Mouse (Mus musculus): Measurements from ENCODE around the gene Sec13. TPM values are rescaled to one million over a fixed set of nuclear protein-coding genes. Genes with fewer than 3 reads are reported as not detected.

Gene Sec13
- total RNA-seq, 2 experiments from 2014 or later, result 116 to 130 TPM

- no peak for DNase-seq
Measured at GRCm38 (mm10) chr6:113712718-113713117, 27.8 kb downstream of the Sec13 start.

- DNase-seq, result peak; percentile 59 to 65
Measured at GRCm38 (mm10) chr6:113697222-113698205, 43.0 kb downstream of the Sec13 start.

- DNase-seq, result peak; percentile 97 to 98
Measured at GRCm38 (mm10) chr6:113696582-113697221, 43.8 kb downstream of the Sec13 start, which contains the start of gene Tatdn2. TSS of gene Tatdn2 (plus strand) at chr6:113697050.

GRCm38 (mm10) chr6:113695766-113696355 lies 44.7 kb downstream of the Sec13 start:
- no peak for DNase-seq

- DNase-seq, result no peak
Measured at GRCm38 (mm10) chr6:113695203-113695602, 45.3 kb downstream of the Sec13 start.

GRCm38 (mm10) chr6:113693377-113693776 lies 47.2 kb downstream of the Sec13 start:
- no peak for DNase-seq

- no peak for DNase-seq
Measured at GRCm38 (mm10) chr6:113692661-113693133, 47.8 kb downstream of the Sec13 start.

- no peak for DNase-seq
Measured at GRCm38 (mm10) chr6:113691084-113691462, 49.5 kb downstream of the Sec13 start.

- DNase-seq, result peak; percentile 65 to 82
Measured at GRCm38 (mm10) chr6:113690400-113691083, 50.0 kb downstream of the Sec13 start.

GRCm38 (mm10) chr6:113690008-113690399 lies 50.5 kb downstream of the Sec13 start:
- peak in 1 of 2 experiments; percentile 44 for DNase-seq

- DNase-seq, result no peak
Measured at GRCm38 (mm10) chr6:113686551-113687125, 53.9 kb downstream of the Sec13 start.

- DNase-seq, result no peak
Measured at GRCm38 (mm10) chr6:113683081-113683825, 57.3 kb downstream of the Sec13 start.

- DNase-seq, result peak; percentile 89 to 94
Measured at GRCm38 (mm10) chr6:113681271-113681670, 59.3 kb downstream of the Sec13 start.

- no peak for DNase-seq
Measured at GRCm38 (mm10) chr6:113679993-113680566, 60.5 kb downstream of the Sec13 start.

- no peak for DNase-seq
Measured at GRCm38 (mm10) chr6:113678246-113679012, 62.1 kb downstream of the Sec13 start.
